Mouse (Mus musculus): ENCODE data around the gene AC124108.1.

- no peak for TF ChIP-seq POLR2A (IDR thresholded peaks at IDR 0.05; ENCODE audit: control insufficient read depth, extremely low read depth, insufficient read depth, low read length, poor library complexity)
- no peak for TF ChIP-seq CTCF (IDR thresholded peaks at IDR 0.05; ENCODE audit: borderline replicate concordance, control insufficient read depth, extremely low read depth, insufficient read depth, low read length, poor library complexity)
Measured at GRCm38 (mm10) chr1:132144223-132144622, 47.0 kb upstream of the AC124108.1 start.

Measured in thymus, adult 2 months (tissue).